8 mouse cellular contexts compared by ENCODE assay signal in genomic region chr10:80901409-80902272, GRCm38 (mm10). TPM values are rescaled to one million over a fixed set of nuclear protein-coding genes. Genes with fewer than 3 reads are reported as not detected.
DNase-seq lines count a peak whose midpoint lies in the region; ATAC-seq and TF ChIP-seq lines count a peak whose summit lies in the region.

No protein-coding gene starts in this region.

- H3K27ac ChIP-seq in left cerebral cortex, adult 2 months, result peak overlapping the region; percentile 68
- peak overlapping the region; percentile 91; the same call in 1 of the 2 replicates for H3K27ac ChIP-seq in forebrain, embryonic 10.5 days
- H3K27ac ChIP-seq in kidney, adult 2 months (ENCODE audit: insufficient read depth, low read depth, low read length), result peak overlapping the region; percentile 48

- H3ac ChIP-seq in myocyte (ENCODE audit: control insufficient read depth, insufficient read length), result no peak overlapping the region

- H3K4me2 ChIP-seq in myocyte (ENCODE audit: low read depth), result peak overlapping the region; percentile 65

- peaks cover 12% of the 10 kb centered on the region for H3K27me3 ChIP-seq in forebrain, embryonic 10.5 days (ENCODE audit: poor library complexity, severe bottlenecking)
- H3K27me3 ChIP-seq in kidney, adult 2 months (replicated peaks; ENCODE audit: control insufficient read depth, insufficient read depth, low read length), result no peaks in the 10 kb centered on the region
- H3K27me3 ChIP-seq in myocyte (ENCODE audit: control insufficient read depth, insufficient read depth, insufficient read length), result no peaks in the 10 kb centered on the region

- intact Hi-C loops in left cerebral cortex, adult 2 months (cut with DNase I), result no loop called here
- intact Hi-C loops in left cerebral cortex, postnatal 14 days (cut with DNase I), result no loop called here
- intact Hi-C loops in gastrocnemius, postnatal 14 days (cut with DNase I; ENCODE audit: low total_unique reads), result no loop called here

- H3K36me3 ChIP-seq in forebrain, embryonic 10.5 days (replicated peaks), result peaks cover 80% of the 10 kb centered on the region
- H3K36me3 ChIP-seq in kidney, adult 2 months (ENCODE audit: control insufficient read depth, insufficient read depth, low read length), result no peaks in the 10 kb centered on the region
- no peaks in the 10 kb centered on the region for H3K36me3 ChIP-seq in myocyte (ENCODE audit: control insufficient read depth, insufficient read depth)

- no peak for TF ChIP-seq CTCF in left cerebral cortex, adult 2 months (IDR thresholded peaks at IDR 0.05)
- TF ChIP-seq CTCF in kidney, adult 2 months (conservative IDR thresholded peaks at IDR 0.05; ENCODE audit: insufficient read depth, insufficient read length, low read depth, low read length), result no peak

- 89% methylated on average over 19 of the region's 19 CpGs for WGBS in forebrain, embryonic 10.5 days
- 89% methylated on average over 19 of the region's 19 CpGs for WGBS in kidney, adult 2 months

- no peak for TF ChIP-seq POLR2A in kidney, adult 2 months (IDR thresholded peaks at IDR 0.05; ENCODE audit: low read depth, low read length)
- TF ChIP-seq POLR2A in myocyte (IDR thresholded peaks at IDR 0.05; ENCODE audit: insufficient read length, low read depth), result no peak

- H3K9me3 ChIP-seq in forebrain, embryonic 10.5 days, result no peaks in the 10 kb centered on the region

- H3K79me2 ChIP-seq in myocyte (ENCODE audit: control insufficient read depth, insufficient read depth), result peaks cover 13% of the 10 kb centered on the region

- no peak for DNase-seq in left cerebral cortex, adult 2 months (ENCODE audit: extremely low spot score in 1 of 2, low spot score in 2 of 2)
- DNase-seq in left cerebral cortex, postnatal 14 days (ENCODE audit: low spot score in 2 of 2), result no peak
- no peak for DNase-seq in forebrain, embryonic 10.5 days (ENCODE audit: extremely low spot score, low spot score)
- no peak for DNase-seq in kidney, adult 2 months
- no peak for DNase-seq in gastrocnemius, postnatal 14 days
- no peak for DNase-seq in thymus, postnatal 10 days (ENCODE audit: low spot score in 2 of 2)

- peak overlapping the region; percentile 16; the same call in 1 of the 2 replicates for H3K4me3 ChIP-seq in left cerebral cortex, adult 2 months
- peak overlapping the region; percentile 78; the same call in 1 of the 2 replicates for H3K4me3 ChIP-seq in forebrain, embryonic 10.5 days
- H3K4me3 ChIP-seq in kidney, adult 2 months (ENCODE audit: insufficient read depth, low read depth, low read length), result no peak overlapping the region
- H3K4me3 ChIP-seq in myocyte, result no peak overlapping the region

- no peak for ATAC-seq in erythroid progenitor cell, adult 5-6 weeks (replicated peaks; ENCODE audit: low FRiP score, poor library complexity, severe bottlenecking)

- H3K4me1 ChIP-seq in forebrain, embryonic 10.5 days, result peaks cover 30% of the 10 kb centered on the region
- peaks cover 7% of the 10 kb centered on the region; the same call in 1 of the 2 replicates for H3K4me1 ChIP-seq in kidney, adult 2 months (ENCODE audit: control insufficient read depth, insufficient read depth, low read length)

TF ChIP-seq in myocyte, 11 proteins besides CTCF, POLR2A, EP300 and RAD21:
- TF ChIP-seq POLR2AphosphoS2 (IDR thresholded peaks at IDR 0.05; ENCODE audit: insufficient read length, low read depth), result peak; percentile 8
- no peak for TF ChIP-seq E2F4 (IDR thresholded peaks at IDR 0.05; ENCODE audit: insufficient read depth)
- TF ChIP-seq MAX (IDR thresholded peaks at IDR 0.05; ENCODE audit: low read depth), result no peak

RNA-seq across cellular contexts. Expression of gene Timm13, which starts 0.9 kb away (rescaled TPM):
- total RNA-seq in left cerebral cortex, adult 2 months (2021), result 100 to 1,000 TPM; 136 to 138 TPM
- total RNA-seq in left cerebral cortex, postnatal 14 days (2021), result 100 to 1,000 TPM; 145 to 157 TPM
- 395 and 401 TPM in 2 replicates for polyA plus RNA-seq in forebrain, embryonic 10.5 days (2016; fragmentation: Nextera tagmentation; extraction: Ambion mirVana)
- polyA plus RNA-seq in kidney, adult 2 months (2012; rRNA removed), result 375 and 474 TPM in 2 replicates
- 225 TPM for polyA plus RNA-seq in myocyte (2012; fragmentation: generic; extraction: Trizol)
- total RNA-seq in gastrocnemius, postnatal 14 days (2021), result 100 to 1,000 TPM; 114 to 125 TPM
- total RNA-seq in erythroid progenitor cell, adult 5-6 weeks (2015; ENCODE audit: low replicate concordance), result 17.6 and 32.1 TPM in 2 replicates
- 3.7 and 7.6 TPM in 2 replicates for total RNA-seq in erythroid progenitor cell, adult 5-6 weeks (2017; ENCODE audit: low replicate concordance)

RNA-seq across cellular contexts. Expression of gene Lmnb2, which starts 16.4 kb away (rescaled TPM):
- total RNA-seq in left cerebral cortex, adult 2 months (2021), result 10 to 100 TPM; 20.0 to 20.3 TPM
- 10 to 100 TPM; 19.7 to 20.1 TPM for total RNA-seq in left cerebral cortex, postnatal 14 days (2021)
- 85.6 and 89.5 TPM in 2 replicates for polyA plus RNA-seq in forebrain, embryonic 10.5 days (2016; fragmentation: Nextera tagmentation; extraction: Ambion mirVana)
- polyA plus RNA-seq in kidney, adult 2 months (2012; rRNA removed), result 8.5 and 10.1 TPM in 2 replicates
- polyA plus RNA-seq in myocyte (2012; fragmentation: generic; extraction: Trizol), result 65.2 TPM
- 10 to 100 TPM in 1 of 2 experiments, 1 to 10 TPM in 1; 9.4 to 14.3 TPM for total RNA-seq in gastrocnemius, postnatal 14 days (2021)
- 0.36 and 1.3 TPM in 2 replicates for total RNA-seq in erythroid progenitor cell, adult 5-6 weeks (2015; ENCODE audit: low replicate concordance)
- total RNA-seq in erythroid progenitor cell, adult 5-6 weeks (2017; ENCODE audit: low replicate concordance), result 7.3 and 9.0 TPM in 2 replicates

RNA-seq across cellular contexts. Expression of gene Gadd45b, which starts 28.2 kb away (rescaled TPM):
- 10 to 100 TPM; 24.0 to 36.0 TPM for total RNA-seq in left cerebral cortex, adult 2 months (2021)
- 10 to 100 TPM; 11.9 to 12.5 TPM for total RNA-seq in left cerebral cortex, postnatal 14 days (2021)
- 5.9 and 6.3 TPM in 2 replicates for polyA plus RNA-seq in forebrain, embryonic 10.5 days (2016; fragmentation: Nextera tagmentation; extraction: Ambion mirVana)
- 10.1 and 11.3 TPM in 2 replicates for polyA plus RNA-seq in kidney, adult 2 months (2012; rRNA removed)
- 52.2 TPM for polyA plus RNA-seq in myocyte (2012; fragmentation: generic; extraction: Trizol)
- 10 to 100 TPM; 21.5 to 28.7 TPM for total RNA-seq in gastrocnemius, postnatal 14 days (2021)
- total RNA-seq in erythroid progenitor cell, adult 5-6 weeks (2015; ENCODE audit: low replicate concordance), result 1.3 and 1.8 TPM in 2 replicates
- 3.6 and 9.2 TPM in 2 replicates for total RNA-seq in erythroid progenitor cell, adult 5-6 weeks (2017; ENCODE audit: low replicate concordance)

RNA-seq across cellular contexts. Expression of gene Tmprss9, which starts 30.0 kb away (rescaled TPM):
- under 1 TPM; 0.18 to 0.19 TPM for total RNA-seq in left cerebral cortex, adult 2 months (2021)
- total RNA-seq in left cerebral cortex, postnatal 14 days (2021), result under 1 TPM; 0.13 to 0.18 TPM
- polyA plus RNA-seq in forebrain, embryonic 10.5 days (2016; fragmentation: Nextera tagmentation; extraction: Ambion mirVana), result 0.05 TPM in 1 of 2 replicates, not detected in the other
- polyA plus RNA-seq in kidney, adult 2 months (2012; rRNA removed), result 0.33 and 0.52 TPM in 2 replicates
- polyA plus RNA-seq in myocyte (2012; fragmentation: generic; extraction: Trizol), result 0.05 TPM
- total RNA-seq in gastrocnemius, postnatal 14 days (2021), result under 1 TPM in 1 of 2 experiments, not detected in 1; 0.06 TPM
- 0.72 TPM in 1 of 2 replicates, not detected in the other for total RNA-seq in erythroid progenitor cell, adult 5-6 weeks (2015; ENCODE audit: low replicate concordance)
- total RNA-seq in erythroid progenitor cell, adult 5-6 weeks (2017; ENCODE audit: low replicate concordance), result 0.30 TPM in 1 of 2 replicates, not detected in the other

RNA-seq across cellular contexts. Expression of gene Sppl2b, which starts 46.6 kb away (rescaled TPM):
- total RNA-seq in left cerebral cortex, adult 2 months (2021), result 10 to 100 TPM; 55.6 to 62.5 TPM
- 10 to 100 TPM; 81.8 to 89.3 TPM for total RNA-seq in left cerebral cortex, postnatal 14 days (2021)
- polyA plus RNA-seq in forebrain, embryonic 10.5 days (2016; fragmentation: Nextera tagmentation; extraction: Ambion mirVana), result 43.9 and 44.9 TPM in 2 replicates
- polyA plus RNA-seq in kidney, adult 2 months (2012; rRNA removed), result 58.2 and 88.0 TPM in 2 replicates
- 31.0 TPM for polyA plus RNA-seq in myocyte (2012; fragmentation: generic; extraction: Trizol)
- total RNA-seq in gastrocnemius, postnatal 14 days (2021), result 10 to 100 TPM; 24.0 to 28.1 TPM
- 262 and 270 TPM in 2 replicates for total RNA-seq in erythroid progenitor cell, adult 5-6 weeks (2015; ENCODE audit: low replicate concordance)
- 283 and 322 TPM in 2 replicates for total RNA-seq in erythroid progenitor cell, adult 5-6 weeks (2017; ENCODE audit: low replicate concordance)

Comparison
In these comparisons a context has a peak if more than half of its experiments do, and no peak if none do; other contexts are left out.
1. H3K4me3 ChIP-seq: peak in left cerebral cortex, adult 2 months (single experiment) and forebrain, embryonic 10.5 days (single experiment); none in kidney, adult 2 months (single experiment) and myocyte (single experiment).
2. Peak in every context shown above with its lines, with median percentiles within 50 percentile points of each other: H3K27ac ChIP-seq.